Mouse (Mus musculus) embryonic stem cell, embryonic (primary cell): ENCODE results near the gene Sirt4.

Experiments
- CTCF ChIA-PET, 4 experiments: fragments of 300-600 bp in 2 of 4; fragments of 350-600 bp in 2 of 4; sonication (Branson Sonifier 250); formaldehyde crosslinking; loops; one replicate each; lab custom pipeline; 2022; ENCODE audit warnings: inconsistent platforms in 2 of 4; lab: Charles Lee
- POLR2A ChIA-PET, 4 experiments: fragments of 300-600 bp in 2 of 4; fragments of 350-600 bp in 2 of 4; sonication (Branson Sonifier 250); formaldehyde crosslinking; loops; one replicate each; lab custom pipeline; 2022; ENCODE audit warnings: antibody characterized with exemption in 4 of 4, inconsistent platforms in 1 of 4; lab: Charles Lee

Sirt4 gene

DNA sequence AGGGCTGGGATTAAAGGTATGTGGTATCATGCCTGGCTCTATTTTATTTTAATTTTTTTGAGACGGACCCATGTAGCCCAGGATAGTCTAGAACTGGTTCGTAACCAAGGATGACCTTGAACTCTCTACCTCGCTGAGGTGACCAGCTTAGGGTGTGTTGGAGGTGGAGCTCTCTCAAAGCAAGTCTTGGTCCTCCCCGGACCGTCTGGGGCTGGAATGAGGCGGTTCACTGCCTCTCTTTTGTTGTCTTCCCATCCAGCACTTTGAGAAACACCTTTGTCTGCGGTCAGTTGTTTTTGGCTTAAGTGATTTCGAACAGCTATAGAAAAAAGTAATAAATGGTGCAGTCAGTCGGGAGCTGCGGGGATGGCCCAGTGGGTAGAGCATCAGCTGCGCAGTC is 40.4 kb downstream of the Sirt4 start:
- CTCF ChIA-PET, result interaction anchor here (0.6 to 2.9 kb wide), 27 partner anchors 9 to 755 kb away, joined by 3 to 18 read pairs (median 4); partner anchors contain the start of gene Cox6a1 (in 1 of the 4)
- POLR2A ChIA-PET, result interaction anchor here (0.6 to 2.8 kb wide), 87 partner anchors 8 to 618 kb away, joined by 3 to 37 read pairs (median 5); partner anchors contain the start of genes Sirt4 (in 3 of the 4), Dynll1 (in 2 of the 4), Rnf10 (in 2 of the 4) and 2210016L21Rik (in 1 of the 4)

GRCm38 (mm10) chr5:115442663-115443062 is 41.9 kb downstream of the Sirt4 start:
- CTCF ChIA-PET, result interaction anchor here (0.5 to 3.1 kb wide), 7 partner anchors 21 to 85 kb away, joined by 4 to 25 read pairs (median 7); no protein-coding TSS in a partner anchor
- POLR2A ChIA-PET, result interaction anchor here in 2 of 4 experiments (0.6 to 2.8 kb wide), 9 partner anchors 13 to 95 kb away, joined by 3 to 29 read pairs (median 9); partner anchors contain the start of gene Pla2g1b (in 1 of the 2)

GRCm38 (mm10) chr5:115441205-115441849 is 43.2 kb downstream of the Sirt4 start:
- ChIA-PET CTCF (interaction anchor here (0.6 to 3.1 kb wide), 27 partner anchors 10 to 262 kb away, joined by 3 to 25 read pairs (median 5); partner anchors contain the start of gene Msi1 (in 1 of the 4)), POLR2A (interaction anchor here in 3 of 4 experiments (0.6 to 5.4 kb wide), 33 partner anchors 8 to 169 kb away, joined by 3 to 30 read pairs (median 4); partner anchors contain the start of genes Cox6a1 (in 1 of the 3) and Rnf10 (in 1 of the 3))

DNA sequence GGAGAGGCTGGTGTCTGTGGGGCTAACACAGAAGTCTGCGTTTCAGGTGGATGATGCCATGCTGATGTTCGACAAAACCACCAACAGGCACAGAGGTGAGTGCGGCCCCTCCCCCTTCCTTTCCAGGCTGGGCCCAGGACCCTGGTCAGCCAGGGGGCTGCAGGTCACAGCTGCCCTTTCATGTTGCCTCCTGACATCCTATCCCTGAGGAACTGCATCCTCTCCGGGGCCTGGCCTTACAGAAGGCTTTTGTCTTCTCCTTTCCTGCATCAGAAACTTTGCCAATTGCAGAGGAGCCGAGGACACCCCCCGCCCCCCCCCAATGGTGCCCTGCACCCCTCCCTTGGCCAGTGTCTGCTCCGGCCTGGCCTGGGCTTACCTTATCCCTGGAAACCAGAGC is 45.9 kb downstream of the Sirt4 start:
- POLR2A ChIA-PET, result interaction anchor here in 3 of 4 experiments (0.6 to 5.4 kb wide), 16 partner anchors 12 to 125 kb away, joined by 3 to 30 read pairs (median 4); no protein-coding TSS in a partner anchor

GRCm38 (mm10) chr5:115437945-115438315 is 46.6 kb downstream of the Sirt4 start:
- POLR2A ChIA-PET, result interaction anchor here in 2 of 4 experiments (0.5 to 5.4 kb wide), 18 partner anchors 12 to 496 kb away, joined by 3 to 30 read pairs (median 4); partner anchors contain the start of genes 2210016L21Rik (in 1 of the 2) and Dynll1 (in 1 of the 2)
- CTCF ChIA-PET, result interaction anchor here (0.6 to 2.5 kb wide), 7 partner anchors 30 to 1125 kb away, joined by 3 to 13 read pairs (median 6); no protein-coding TSS in a partner anchor

More for the DNA sequence above, 45.9 kb downstream of the Sirt4 start:
- CTCF ChIA-PET, result interaction anchor here (0.5 to 2.0 kb wide), 6 partner anchors 26 to 280 kb away, joined by 3 to 23 read pairs (median 4); no protein-coding TSS in a partner anchor

GRCm38 (mm10) chr5:115437242-115437944 is 47.1 kb downstream of the Sirt4 start:
- ChIA-PET POLR2A (interaction anchor here in 3 of 4 experiments (0.5 to 5.4 kb wide), 24 partner anchors 11 to 495 kb away, joined by 3 to 30 read pairs (median 5); partner anchors contain the start of genes 2210016L21Rik (in 1 of the 3), Acads (in 1 of the 3), Dynll1 (in 1 of the 3) and Sirt4 (in 1 of the 3)), CTCF (interaction anchor here (0.6 to 2.5 kb wide), 13 partner anchors 12 to 1126 kb away, joined by 3 to 13 read pairs (median 4); no protein-coding TSS in a partner anchor)

DNA sequence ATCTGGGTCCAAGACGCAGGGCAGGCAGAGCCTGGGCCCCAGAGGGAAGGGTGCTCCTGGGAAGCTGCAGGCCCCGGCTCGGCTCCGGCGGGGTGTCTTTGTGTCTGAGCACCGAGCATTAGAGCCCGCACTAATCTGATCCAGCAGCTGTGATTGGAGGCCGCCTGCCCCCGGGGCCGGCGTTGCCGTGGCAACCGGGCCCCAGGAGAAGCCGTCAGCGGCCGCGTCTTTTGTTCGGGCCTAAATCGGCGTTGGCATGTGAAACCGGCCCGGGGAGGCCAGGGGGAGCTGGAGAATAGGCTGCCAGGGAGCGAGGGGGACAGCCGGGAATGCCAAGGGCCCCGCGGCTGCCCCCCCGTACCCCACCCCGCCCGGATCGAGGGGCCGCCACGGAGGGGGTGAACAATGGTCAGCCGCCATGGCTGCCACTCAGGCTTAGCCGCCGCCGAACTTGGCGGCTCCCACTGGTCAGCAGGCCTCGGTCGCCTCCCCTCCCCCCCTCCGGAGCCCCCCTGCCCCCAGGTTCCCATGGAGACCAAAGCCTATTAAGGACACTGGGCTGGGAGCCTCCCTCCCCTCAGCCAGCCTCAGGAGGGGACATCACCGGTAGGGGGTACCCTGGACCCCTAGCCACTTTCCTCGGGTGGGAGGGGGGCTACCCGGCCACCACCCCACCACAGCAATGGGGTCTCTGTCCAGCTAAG is 48.0 kb downstream of the Sirt4 start:
- POLR2A ChIA-PET, result interaction anchor here (0.5 to 5.4 kb wide), 54 partner anchors 8 to 740 kb away, joined by 3 to 30 read pairs (median 4); partner anchors contain the start of genes Sirt4 (in 2 of the 4), 2210016L21Rik (in 1 of the 4), Acads (in 1 of the 4) and Srsf9 (in 1 of the 4)
- CTCF ChIA-PET, result interaction anchor here in 3 of 4 experiments (0.6 to 2.5 kb wide), 15 partner anchors 11 to 304 kb away, joined by 3 to 13 read pairs (median 4); no protein-coding TSS in a partner anchor

- ChIA-PET CTCF (interaction anchor here (0.5 to 2.5 kb wide), 12 partner anchors 10 to 1846 kb away, joined by 3 to 13 read pairs (median 4); no protein-coding TSS in a partner anchor), POLR2A (interaction anchor here (0.5 to 5.4 kb wide), 55 partner anchors 8 to 1273 kb away, joined by 3 to 30 read pairs (median 3); partner anchors contain the start of genes Sirt4 (in 2 of the 4), Acads (in 1 of the 4), Dynll1 (in 1 of the 4) and Srsf9 (in 1 of the 4))
Observed at GRCm38 (mm10) chr5:115435755-115436379, 48.7 kb downstream of the Sirt4 start.

DNA sequence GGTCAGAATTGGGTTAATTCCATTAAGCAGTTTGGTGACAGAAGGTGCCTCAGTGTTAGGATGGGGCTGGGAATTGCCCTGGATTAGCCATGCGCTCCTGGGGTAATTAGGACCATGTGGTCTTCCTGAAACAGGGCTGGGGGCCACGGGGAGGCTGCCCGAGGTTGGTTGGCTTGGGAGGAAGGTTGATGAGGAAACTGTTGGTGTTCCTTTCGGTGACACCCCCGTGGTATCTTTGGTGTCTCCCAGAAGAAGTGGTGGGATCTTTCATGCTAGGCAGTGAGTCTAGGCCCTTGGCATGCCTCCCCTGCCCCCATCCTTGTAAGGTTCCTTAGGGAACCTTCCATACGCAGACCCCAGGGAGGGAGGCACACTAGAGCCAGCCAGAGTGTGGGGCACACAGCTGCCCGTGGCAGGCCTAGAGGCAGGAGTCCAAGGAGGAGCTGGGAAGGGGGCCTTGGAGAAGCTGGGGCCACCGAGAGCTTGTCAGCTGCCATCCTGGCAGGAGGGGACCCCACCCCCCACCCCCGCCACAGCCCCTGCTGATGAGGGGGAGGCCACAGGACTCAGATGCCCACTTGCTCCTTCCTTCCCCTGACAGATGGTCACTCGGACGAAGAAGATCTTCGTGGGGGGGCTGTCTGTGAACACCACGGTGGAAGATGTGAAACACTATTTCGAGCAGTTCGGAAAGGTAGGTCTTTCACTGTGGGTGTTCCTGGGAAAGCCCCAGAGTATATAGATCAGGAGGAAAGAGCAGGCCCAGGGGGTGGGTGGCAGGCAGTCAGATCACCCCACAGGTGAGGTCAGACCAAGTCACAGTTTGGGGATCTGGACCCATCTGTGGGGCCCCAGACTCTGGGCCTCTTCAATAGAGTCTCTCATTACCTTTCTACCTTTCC is 49.4 kb downstream of the Sirt4 start:
- CTCF ChIA-PET, result interaction anchor here in 3 of 4 experiments (0.5 to 1.8 kb wide), 8 partner anchors 16 to 1845 kb away, joined by 3 to 11 read pairs (median 4); no protein-coding TSS in a partner anchor
- POLR2A ChIA-PET, result interaction anchor here in 3 of 4 experiments (0.6 to 4.2 kb wide), 30 partner anchors 9 to 1272 kb away, joined by 3 to 28 read pairs (median 6); partner anchors contain the start of genes Dynll1 (in 1 of the 3) and Sirt4 (in 1 of the 3)

- POLR2A ChIA-PET, result interaction anchor here in 2 of 4 experiments (0.6 to 4.2 kb wide), 10 partner anchors 10 to 139 kb away, joined by 3 to 25 read pairs (median 4); partner anchors contain the start of gene Dynll1 (in 1 of the 2)
- CTCF ChIA-PET, result interaction anchor here in 1 of 4 experiments (0.6 to 1.4 kb wide), 2 partner anchors 59 to 226 kb away, joined by 3 read pairs; no protein-coding TSS in a partner anchor
Observed at GRCm38 (mm10) chr5:115434280-115434852, 50.2 kb downstream of the Sirt4 start.

DNA sequence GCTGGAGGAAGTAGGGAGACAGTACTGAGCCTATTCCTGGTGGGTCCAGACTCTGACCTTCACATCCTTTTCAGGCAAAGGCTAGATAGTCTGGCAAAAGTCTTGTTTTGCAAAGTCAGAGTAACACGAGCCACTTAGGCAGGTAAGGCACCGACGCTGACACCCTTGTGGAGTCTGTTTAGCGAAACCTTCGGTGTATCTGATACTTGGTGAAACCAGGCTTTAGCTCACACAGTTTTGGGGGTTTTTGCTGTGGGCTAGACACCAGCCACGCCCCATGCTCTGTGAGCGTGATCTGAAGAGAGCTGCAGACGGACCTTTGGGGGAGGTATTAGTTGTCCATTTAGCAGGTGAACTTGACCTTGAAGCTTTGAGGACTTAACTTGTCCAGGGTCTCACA is 51.3 kb downstream of the Sirt4 start:
- CTCF ChIA-PET, result interaction anchor here (0.5 to 1.4 kb wide), 8 partner anchors 58 to 1185 kb away, joined by 3 to 5 read pairs (median 4); no protein-coding TSS in a partner anchor
- POLR2A ChIA-PET, result interaction anchor here in 3 of 4 experiments (0.5 to 4.2 kb wide), 17 partner anchors 8 to 1977 kb away, joined by 3 to 25 read pairs (median 3); no protein-coding TSS in a partner anchor

- ChIA-PET CTCF (interaction anchor here (0.6 to 2.5 kb wide), 9 partner anchors 8 to 74 kb away, joined by 3 to 17 read pairs (median 5); no protein-coding TSS in a partner anchor), POLR2A (interaction anchor here in 3 of 4 experiments (0.6 to 4.2 kb wide), 14 partner anchors 8 to 160 kb away, joined by 3 to 25 read pairs (median 5); no protein-coding TSS in a partner anchor)
Observed at GRCm38 (mm10) chr5:115432395-115432794, 52.1 kb downstream of the Sirt4 start.

- CTCF ChIA-PET, result interaction anchor here (0.6 to 2.5 kb wide), 22 partner anchors 9 to 183 kb away, joined by 3 to 17 read pairs (median 5); partner anchors contain the start of gene Sirt4 (in 1 of the 4)
- POLR2A ChIA-PET, result interaction anchor here in 3 of 4 experiments (0.6 to 4.2 kb wide), 30 partner anchors 9 to 136 kb away, joined by 3 to 25 read pairs (median 4); partner anchors contain the start of gene Dynll1 (in 1 of the 3)
Observed at GRCm38 (mm10) chr5:115431898-115432259, 52.6 kb downstream of the Sirt4 start.
